In the genomic region with DNA sequence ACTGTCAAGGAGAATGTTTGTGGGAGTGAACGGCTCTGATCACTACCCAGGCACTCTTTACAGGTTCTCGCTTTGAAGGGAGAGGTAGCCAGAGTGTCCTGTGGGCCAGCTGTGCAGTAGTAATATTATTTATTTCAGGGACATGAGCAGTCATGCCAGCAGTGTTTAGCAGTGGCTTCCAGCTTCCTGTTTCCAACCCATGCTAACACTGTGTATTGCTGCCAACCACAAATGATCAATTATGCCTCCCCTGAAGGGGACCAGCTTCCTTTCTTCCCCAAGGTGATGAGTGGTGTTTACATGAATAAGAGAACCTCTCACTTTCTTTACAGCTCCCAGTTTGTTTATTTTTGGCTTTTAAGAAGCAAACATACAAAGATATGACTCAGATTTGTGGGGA, we compare ENCODE assay signal across 25 mouse cellular contexts. TPM values are rescaled to one million over a fixed set of nuclear protein-coding genes. Genes with fewer than 3 reads are reported as not detected.
A peak's percentile ranks its signal among the peaks of the same experiment; 100 is the strongest.
DNase-seq lines count a peak whose midpoint lies in the region; ATAC-seq and TF ChIP-seq lines count a peak whose summit lies in the region.
"Had no signal": no experiment of that assay in that cellular context is flagged by ENCODE, and none has a peak within 500 bp of the region (broad histone marks: within the 10 kb centered on the region; RNA-seq: fewer than 3 reads in every experiment).

No protein-coding gene starts in this region.

- H3K4me3 ChIP-seq in lung, embryonic 14.5 days (ENCODE audit: low read depth, low read length): no peak overlapping the region
- H3K4me3 ChIP-seq in lung, postnatal 0 days (ENCODE audit: low read depth, low read length): no peak overlapping the region
- no peak overlapping the region for H3K4me3 ChIP-seq in kidney, embryonic 16.5 days (ENCODE audit: low read length)
- H3K4me3 ChIP-seq: embryonic facial prominence, embryonic 12.5 days; embryonic facial prominence, embryonic 15.5 days; gastrocnemius, adult 2 months; heart, embryonic 12.5 days; heart, embryonic 15.5 days; hindbrain, embryonic 12.5 days; hindbrain, embryonic 15.5 days had no signal

- peak; percentile 31 for DNase-seq in lung, embryonic 14.5 days
- DNase-seq in lung, postnatal 0 days (ENCODE audit: low spot score): no peak
- DNase-seq in layer of hippocampus, adult 8-10 months (ENCODE audit: low spot score in 2 of 2): no peak
- DNase-seq: adrenal gland, adult 8-10 months; adrenal gland, postnatal 25 days; cerebellum, adult 18-20 months; cerebellum, adult 9-10 months; cerebellum, postnatal 14 days; forebrain, postnatal 0 days; gastrocnemius, adult 2 months; gastrocnemius, postnatal 14 days; heart, adult 18-20 months; heart, postnatal 10 days; heart, postnatal 4 days had no signal

- no peak for TF ChIP-seq EP300 in lung, postnatal 0 days (IDR thresholded peaks at IDR 0.05)

- H3K27me3 ChIP-seq in lung, embryonic 14.5 days (ENCODE audit: insufficient read depth, low read length): no peaks in the 10 kb centered on the region
- no peaks in the 10 kb centered on the region for H3K27me3 ChIP-seq in lung, postnatal 0 days (replicated peaks; ENCODE audit: insufficient read depth, low read length)
- H3K27me3 ChIP-seq in kidney, embryonic 16.5 days (ENCODE audit: insufficient read depth, low read length): peaks cover 3% of the 10 kb centered on the region; the same call in 1 of the 2 replicates
- H3K27me3 ChIP-seq: embryonic facial prominence, embryonic 12.5 days; embryonic facial prominence, embryonic 15.5 days; heart, embryonic 12.5 days; heart, embryonic 15.5 days; hindbrain, embryonic 12.5 days; hindbrain, embryonic 15.5 days had no signal

- peaks cover 4% of the 10 kb centered on the region for H3K4me1 ChIP-seq in lung, embryonic 14.5 days (ENCODE audit: insufficient read depth)
- no peaks in the 10 kb centered on the region for H3K4me1 ChIP-seq in lung, postnatal 0 days (ENCODE audit: insufficient read depth, low read depth, low read length)
- H3K4me1 ChIP-seq in kidney, embryonic 16.5 days (ENCODE audit: insufficient read depth, low read length): peaks cover under 1% of the 10 kb centered on the region; the same call in 1 of the 2 replicates
- H3K4me1 ChIP-seq: embryonic facial prominence, embryonic 12.5 days; embryonic facial prominence, embryonic 15.5 days; hindbrain, embryonic 12.5 days; hindbrain, embryonic 15.5 days had no signal

- no peaks in the 10 kb centered on the region for H3K36me3 ChIP-seq in lung, embryonic 14.5 days (ENCODE audit: insufficient read depth)
- H3K36me3 ChIP-seq in lung, postnatal 0 days (ENCODE audit: insufficient read depth, low read length): no peaks in the 10 kb centered on the region
- no peaks in the 10 kb centered on the region for H3K36me3 ChIP-seq in kidney, embryonic 16.5 days (ENCODE audit: insufficient read depth, low read length)
- H3K36me3 ChIP-seq: embryonic facial prominence, embryonic 12.5 days; embryonic facial prominence, embryonic 15.5 days; heart, embryonic 12.5 days; heart, embryonic 15.5 days; hindbrain, embryonic 12.5 days; hindbrain, embryonic 15.5 days had no signal

- no peak overlapping the region for H3K9ac ChIP-seq in lung, embryonic 14.5 days
- H3K9ac ChIP-seq in lung, postnatal 0 days (replicated peaks; ENCODE audit: low read depth): no peak overlapping the region
- no peak overlapping the region for H3K9ac ChIP-seq in kidney, embryonic 16.5 days (replicated peaks; ENCODE audit: low read length)
- H3K9ac ChIP-seq: embryonic facial prominence, embryonic 12.5 days; embryonic facial prominence, embryonic 15.5 days; forebrain, postnatal 0 days; heart, embryonic 12.5 days; heart, embryonic 15.5 days; hindbrain, embryonic 12.5 days; hindbrain, embryonic 15.5 days had no signal

- ATAC-seq in lung, embryonic 14.5 days (ENCODE audit: insufficient read depth): peak; percentile 47; the same call in 1 of the 2 replicates
- no peak for ATAC-seq in lung, postnatal 0 days
- peak; percentile 60 to 67; a peak in 3 of 4 replicates for ATAC-seq in hematopoietic stem cell, adult 5-6 weeks (replicated peaks in 1 of 2; ENCODE audit: insufficient read depth in 1 of 2, low FRiP score in 2 of 2, low TSS enrichment in 1 of 2, low read depth in 1 of 2, poor library complexity in 2 of 2, severe bottlenecking in 2 of 2)
- ATAC-seq in megakaryocyte, adult 5-6 weeks (ENCODE audit: poor library complexity, severe bottlenecking): peak; percentile 21; the same call in 1 of the 2 replicates
- ATAC-seq in kidney, embryonic 16.5 days (ENCODE audit: low FRiP score, low TSS enrichment): no peak
- ATAC-seq: activated CD4-positive, CD25-positive, alpha-beta regulatory T cell, adult 4 months; forebrain, embryonic 14.5 days; forebrain, postnatal 0 days had no signal

- no peaks in the 10 kb centered on the region for H3K9me3 ChIP-seq in lung, embryonic 14.5 days (ENCODE audit: low read depth, low read length)
- H3K9me3 ChIP-seq in lung, postnatal 0 days (ENCODE audit: low read length): no peaks in the 10 kb centered on the region
- H3K9me3 ChIP-seq in kidney, embryonic 16.5 days (ENCODE audit: low read length): no peaks in the 10 kb centered on the region
- H3K9me3 ChIP-seq: embryonic facial prominence, embryonic 12.5 days; embryonic facial prominence, embryonic 15.5 days; heart, embryonic 12.5 days; heart, embryonic 15.5 days; hindbrain, embryonic 12.5 days; hindbrain, embryonic 15.5 days had no signal

- 25% methylated on average over 2 of the region's 2 CpGs for WGBS in lung, embryonic 14.5 days
- WGBS in lung, postnatal 0 days: 32% methylated on average over 2 of the region's 2 CpGs
- 26% methylated on average over 2 of the region's 2 CpGs for WGBS in kidney, embryonic 16.5 days

- no peak for TF ChIP-seq CTCF in lung, embryonic 14.5 days (IDR thresholded peaks at IDR 0.05; ENCODE audit: low read depth)
- no peak for TF ChIP-seq CTCF in lung, postnatal 0 days (IDR thresholded peaks at IDR 0.05)

- no peak overlapping the region for H3K27ac ChIP-seq in lung, embryonic 14.5 days (ENCODE audit: low read depth)
- H3K27ac ChIP-seq in lung, postnatal 0 days (ENCODE audit: low read length): no peak overlapping the region
- H3K27ac ChIP-seq in kidney, embryonic 16.5 days (ENCODE audit: low read length): no peak overlapping the region
- H3K27ac ChIP-seq: embryonic facial prominence, embryonic 12.5 days; embryonic facial prominence, embryonic 15.5 days; gastrocnemius, adult 2 months; heart, embryonic 15.5 days; hindbrain, embryonic 12.5 days; hindbrain, embryonic 15.5 days had no signal

- no peak overlapping the region for H3K4me2 ChIP-seq in lung, embryonic 14.5 days
- H3K4me2 ChIP-seq in lung, postnatal 0 days (replicated peaks; ENCODE audit: low read depth, low read length): no peak overlapping the region
- no peak overlapping the region for H3K4me2 ChIP-seq in kidney, embryonic 16.5 days (replicated peaks; ENCODE audit: low read depth, low read length)
- H3K4me2 ChIP-seq: embryonic facial prominence, embryonic 12.5 days; embryonic facial prominence, embryonic 15.5 days; heart, embryonic 12.5 days; heart, embryonic 15.5 days; hindbrain, embryonic 12.5 days; hindbrain, embryonic 15.5 days had no signal

RNA-seq across cellular contexts. Expression of gene Igf1r, which starts 28.4 kb away (rescaled TPM):
- 19.6 and 19.7 TPM in 2 replicates for polyA plus RNA-seq in lung, embryonic 14.5 days (2014; fragmentation: Nextera tagmentation; extraction: Ambion mirVana)
- 15.9 and 18.8 TPM in 2 replicates for polyA plus RNA-seq in lung, postnatal 0 days (2015; fragmentation: Nextera tagmentation; extraction: Ambion mirVana)
- total RNA-seq in hematopoietic stem cell, adult 5-6 weeks (2017): 31.6 and 51.6 TPM in 2 replicates
- total RNA-seq in megakaryocyte, adult 5-6 weeks (2015): 18.2 and 18.8 TPM in 2 replicates
- total RNA-seq in megakaryocyte, adult 5-6 weeks (2017): 12.9 and 17.9 TPM in 2 replicates
- 10 to 100 TPM; 36.7 to 55.9 (median 50.7) TPM for total RNA-seq in layer of hippocampus, adult 8-10 months (2022)
- polyA plus RNA-seq in kidney, embryonic 16.5 days (2015; fragmentation: Nextera tagmentation; extraction: Ambion mirVana): 22.3 and 32.0 TPM in 2 replicates

Comparison
In these comparisons a context has a peak if more than half of its experiments do, and no peak if none do; other contexts are left out.
1. ATAC-seq: peak in lung, embryonic 14.5 days (single experiment), hematopoietic stem cell, adult 5-6 weeks (2 of 2) and megakaryocyte, adult 5-6 weeks (single experiment); none in lung, postnatal 0 days (single experiment) and kidney, embryonic 16.5 days (single experiment).